Mouse (Mus musculus) midbrain, embryonic 13.5 days (tissue): ENCODE results near the gene Bgn. TPM values are rescaled to one million over a fixed set of nuclear protein-coding genes. Genes with fewer than 3 reads are reported as not detected.

Experiments used
- ATAC-seq: fragments of 200-750 bp; cut with Nextera tagmentation; 2 replicates; pipeline ENCODE4 v1.8.0; 2017; ENCODE audit warnings: mild to moderate bottlenecking, moderate TSS enrichment, moderate library complexity
- H3K27ac ChIP-seq: fragments of 300-500 bp; sonication (generic); 2 replicates; pipeline ENCODE4 v1.5.1; 2015; ENCODE audit warnings: inconsistent platforms, mild to moderate bottlenecking, moderate library complexity
- H3K27me3 ChIP-seq: fragments of 300-500 bp; sonication (generic); 2 replicates; pipeline ENCODE4 v1.6.1; 2015; ENCODE audit warnings: mild to moderate bottlenecking, inconsistent platforms
- H3K36me3 ChIP-seq: fragments of 300-500 bp; sonication (generic); 2 replicates; pipeline ENCODE4 v1.6.1; 2015; ENCODE audit warnings: mild to moderate bottlenecking, inconsistent platforms
- H3K4me1 ChIP-seq: fragments of 300-500 bp; sonication (generic); replicated peaks from 2 replicates; pipeline ENCODE4 v1.6.1; 2015; ENCODE audit warnings: inconsistent platforms
- H3K4me2 ChIP-seq: fragments of 300-500 bp; sonication (generic); replicated peaks from 2 replicates; pipeline ENCODE4 v1.6.1; 2015; ENCODE audit warnings: moderate library complexity, mild to moderate bottlenecking, inconsistent platforms
- H3K4me3 ChIP-seq: fragments of 300-500 bp; sonication (generic); replicated peaks from 2 replicates; pipeline ENCODE4 v1.5.1; 2015; ENCODE audit warnings: mild to moderate bottlenecking, inconsistent platforms
- H3K9ac ChIP-seq: fragments of 300-500 bp; sonication (generic); replicated peaks from 2 replicates; pipeline ENCODE4 v1.6.1; 2015; ENCODE audit warnings: mild to moderate bottlenecking, inconsistent platforms
- H3K9me3 ChIP-seq: fragments of 300-500 bp; sonication (generic); 2 replicates; pipeline ENCODE4 v1.6.1; 2016; ENCODE audit warnings: mild to moderate bottlenecking, inconsistent platforms
- WGBS: fragments of 180-500 bp; shearing (Covaris S2); methylation state at CpG from one replicate; pipeline ENCODE4 v1.1.7; 2015; 5-methylcytosine and 5-hydroxymethylcytosine counted together
- polyA plus RNA-seq: library from polyadenylated mRNA; unstranded; fragments of >200 nt; fragmentation: Nextera tagmentation; extraction: Ambion mirVana; gene quantifications from 2 replicates; pipeline ENCODE4 v1.2.1, GENCODE M21; 2015

Gene Bgn
- polyA plus RNA-seq, 1 experiment from 2014 or later: 21.2 TPM

- H3K27me3 ChIP-seq: no peaks in the 10 kb centered on the region
- no peak overlapping the region for H3K4me2 ChIP-seq
- H3K4me3 ChIP-seq: no peak overlapping the region
- H3K4me1 ChIP-seq: no peaks in the 10 kb centered on the region
- H3K36me3 ChIP-seq: no peaks in the 10 kb centered on the region
- H3K27ac ChIP-seq: no peak overlapping the region
- ATAC-seq: no peak
- no peak overlapping the region for H3K9ac ChIP-seq
- WGBS: 69% methylated on average over 12 of the region's 12 CpGs
- no peaks in the 10 kb centered on the region for H3K9me3 ChIP-seq
Observed at GRCm38 (mm10) chrX:73474340-73475165, 8.8 kb upstream of the Bgn start.

DNA sequence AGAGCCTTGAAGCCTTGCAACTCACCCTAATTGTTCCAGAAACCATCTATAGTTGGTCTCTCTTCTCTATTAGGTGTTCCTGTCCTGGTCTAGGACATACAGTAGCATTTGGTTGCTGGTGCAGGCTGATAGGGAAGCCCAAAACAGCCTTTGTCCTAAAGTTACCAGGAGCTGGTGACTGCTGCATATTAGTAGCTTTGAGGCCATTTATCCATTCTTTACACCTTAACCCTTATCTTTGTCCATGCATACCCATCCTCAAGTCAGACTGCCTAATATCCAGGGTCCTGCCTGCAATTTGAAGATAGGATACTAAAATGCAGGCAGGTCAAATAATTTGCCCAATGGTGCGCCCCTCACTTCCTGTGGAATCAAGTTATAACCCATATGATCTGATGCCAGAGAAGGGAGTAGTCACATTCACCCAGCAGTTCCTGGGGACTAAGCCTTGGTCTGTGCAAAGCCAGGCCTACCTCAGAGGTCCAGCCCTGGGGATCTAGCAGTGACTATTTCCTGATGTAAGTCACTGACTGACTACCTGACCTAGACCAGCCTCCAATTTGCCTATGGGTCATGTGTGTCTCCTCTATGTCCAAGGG lies 7.6 kb upstream of the Bgn start:
- Histone ChIP-seq H3K4me3 (no peak overlapping the region), H3K9ac (no peak overlapping the region), H3K4me2 (no peak overlapping the region), H3K27ac (no peak overlapping the region), H3K4me1 (no peaks in the 10 kb centered on the region), H3K36me3 (no peaks in the 10 kb centered on the region), H3K9me3 (no peaks in the 10 kb centered on the region), H3K27me3 (no peaks in the 10 kb centered on the region)
- no peak for ATAC-seq
- WGBS: 93% methylated on average over 1 of the region's 1 CpGs

- Histone ChIP-seq H3K9me3 (no peaks in the 10 kb centered on the region), H3K4me1 (no peaks in the 10 kb centered on the region), H3K4me2 (no peak overlapping the region), H3K36me3 (no peaks in the 10 kb centered on the region), H3K9ac (no peak overlapping the region), H3K27me3 (no peaks in the 10 kb centered on the region), H3K4me3 (no peak overlapping the region), H3K27ac (no peak overlapping the region)
- 73% methylated on average over 2 of the region's 2 CpGs for WGBS
- ATAC-seq: no peak
Observed at GRCm38 (mm10) chrX:73476621-73477020, 6.8 kb upstream of the Bgn start.

- Histone ChIP-seq H3K4me2 (no peak overlapping the region), H3K4me3 (no peak overlapping the region), H3K4me1 (no peaks in the 10 kb centered on the region), H3K9me3 (no peaks in the 10 kb centered on the region), H3K27me3 (no peaks in the 10 kb centered on the region), H3K36me3 (no peaks in the 10 kb centered on the region), H3K9ac (no peak overlapping the region), H3K27ac (no peak overlapping the region)
- WGBS: 80% methylated on average over 2 of the region's 2 CpGs
- ATAC-seq: no peak
Observed at GRCm38 (mm10) chrX:73477500-73477899, 5.9 kb upstream of the Bgn start.

GRCm38 (mm10) chrX:73479656-73480055 lies 3.7 kb upstream of the Bgn start:
- Histone ChIP-seq H3K9me3 (no peaks in the 10 kb centered on the region), H3K27me3 (no peaks in the 10 kb centered on the region), H3K27ac (no peak overlapping the region), H3K36me3 (no peaks in the 10 kb centered on the region), H3K4me1 (no peaks in the 10 kb centered on the region), H3K4me2 (no peak overlapping the region), H3K4me3 (no peak overlapping the region), H3K9ac (no peak overlapping the region)
- no peak for ATAC-seq

GRCm38 (mm10) chrX:73480334-73480733 lies 3.1 kb upstream of the Bgn start:
- no peaks in the 10 kb centered on the region for H3K36me3 ChIP-seq
- H3K4me2 ChIP-seq: no peak overlapping the region
- H3K9me3 ChIP-seq: no peaks in the 10 kb centered on the region
- WGBS: 52% methylated on average over 2 of the region's 2 CpGs
- H3K27ac ChIP-seq: no peak overlapping the region
- H3K9ac ChIP-seq: no peak overlapping the region
- H3K4me3 ChIP-seq: no peak overlapping the region
- H3K4me1 ChIP-seq: no peaks in the 10 kb centered on the region
- no peak for ATAC-seq
- no peaks in the 10 kb centered on the region for H3K27me3 ChIP-seq

DNA sequence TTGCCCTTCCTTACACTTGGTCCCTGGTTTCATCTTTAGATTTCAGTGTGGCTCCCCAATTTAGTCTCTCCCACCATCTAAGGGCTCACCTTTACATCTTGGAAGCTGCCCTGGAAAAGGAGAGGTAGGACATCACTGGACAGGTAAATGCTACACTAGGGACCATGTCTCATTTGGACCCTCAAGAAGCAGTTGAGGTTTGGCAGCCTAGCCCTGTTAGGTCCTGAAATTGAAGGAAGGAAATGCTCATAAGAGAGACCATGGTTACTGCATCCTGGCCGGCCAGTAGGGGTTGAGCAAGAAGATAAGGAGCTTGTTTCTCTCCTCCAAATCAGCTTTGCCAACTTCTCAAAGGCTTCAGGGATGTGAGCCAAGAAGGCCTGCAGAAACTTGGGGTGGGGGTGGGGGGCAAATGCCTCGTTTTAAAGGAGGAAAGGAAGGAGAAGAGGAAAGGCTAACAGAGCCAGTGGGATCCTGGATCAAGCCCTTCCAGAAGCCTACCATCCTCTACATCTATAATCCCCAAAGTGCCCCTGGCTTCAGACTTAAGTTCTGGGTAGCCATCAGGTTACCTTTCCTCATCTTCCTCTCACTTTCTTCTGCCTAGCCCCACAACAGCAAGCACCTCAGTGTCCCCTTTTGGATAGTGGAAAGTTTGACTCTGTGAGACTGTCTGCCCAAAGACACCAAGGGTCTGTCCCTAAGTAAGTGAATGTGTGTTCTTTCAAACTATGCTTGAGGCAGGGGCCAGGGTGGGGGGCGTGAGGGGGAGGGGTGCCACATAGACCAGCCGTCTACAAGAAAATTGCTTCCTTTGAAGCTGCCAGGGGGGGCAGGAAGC lies 539 bp upstream of the Bgn start:
- peak overlapping the region; percentile 33 for H3K4me2 ChIP-seq
- H3K27me3 ChIP-seq: no peaks in the 10 kb centered on the region
- ATAC-seq: no peak
- no peak overlapping the region for H3K27ac ChIP-seq
- H3K9ac ChIP-seq: no peak overlapping the region
- H3K9me3 ChIP-seq: no peaks in the 10 kb centered on the region
- H3K4me1 ChIP-seq: no peaks in the 10 kb centered on the region
- H3K36me3 ChIP-seq: no peaks in the 10 kb centered on the region
- H3K4me3 ChIP-seq: no peak overlapping the region
- 48% methylated on average over 4 of the region's 4 CpGs for WGBS

DNA sequence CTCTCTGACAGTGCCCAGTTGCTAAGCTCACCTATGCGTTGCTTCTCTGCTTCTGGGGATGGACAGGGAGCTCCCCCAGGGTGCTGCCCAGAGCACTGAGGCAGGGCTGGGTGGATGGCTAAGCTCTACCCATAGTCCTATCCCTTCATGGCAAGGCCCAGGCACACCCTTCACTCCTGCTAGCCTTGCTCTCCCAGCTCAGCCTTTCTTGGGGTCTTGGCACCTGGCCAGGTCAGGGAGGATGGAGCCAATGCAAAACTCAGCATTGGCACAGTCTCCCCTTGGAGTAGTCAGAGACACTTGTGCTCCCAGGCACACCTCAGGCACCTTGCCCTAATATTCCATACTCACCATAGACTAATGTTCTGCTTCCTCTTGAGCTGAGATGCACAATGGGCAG lies 674 bp downstream of the Bgn start:
- ATAC-seq: no peak
- 79% methylated on average over 1 of the region's 1 CpGs for WGBS
- no peaks in the 10 kb centered on the region for H3K9me3 ChIP-seq
- H3K9ac ChIP-seq: no peak overlapping the region
- H3K27ac ChIP-seq: no peak overlapping the region
- H3K4me3 ChIP-seq: no peak overlapping the region
- no peak overlapping the region for H3K4me2 ChIP-seq
- H3K27me3 ChIP-seq: no peaks in the 10 kb centered on the region
- no peaks in the 10 kb centered on the region for H3K36me3 ChIP-seq
- H3K4me1 ChIP-seq: no peaks in the 10 kb centered on the region

DNA sequence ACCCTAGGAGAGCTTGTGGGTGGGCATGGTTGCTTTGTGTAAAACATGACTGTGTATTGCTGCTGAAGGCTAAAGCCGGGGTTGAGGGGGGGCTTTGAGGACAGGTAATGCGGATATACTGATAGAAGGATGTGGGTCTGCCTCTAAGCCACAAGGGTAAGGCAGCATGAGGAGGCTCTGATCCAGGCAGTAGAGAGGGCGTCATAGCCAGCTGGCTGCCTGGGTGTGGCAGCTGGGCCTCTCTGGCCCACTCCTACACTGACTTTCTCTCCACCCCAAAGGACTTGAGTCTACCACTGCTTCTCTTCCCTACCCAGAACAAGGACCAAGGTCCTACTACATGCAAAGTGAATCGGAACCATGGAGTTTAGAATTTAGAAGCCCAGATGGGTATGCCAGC lies 1.5 kb downstream of the Bgn start:
- no peaks in the 10 kb centered on the region for H3K9me3 ChIP-seq
- H3K9ac ChIP-seq: no peak overlapping the region
- H3K27ac ChIP-seq: no peak overlapping the region
- no peak for ATAC-seq
- WGBS: 86% methylated on average over 4 of the region's 4 CpGs
- H3K4me3 ChIP-seq: no peak overlapping the region
- no peaks in the 10 kb centered on the region for H3K27me3 ChIP-seq
- H3K4me1 ChIP-seq: no peaks in the 10 kb centered on the region
- H3K4me2 ChIP-seq: no peak overlapping the region
- no peaks in the 10 kb centered on the region for H3K36me3 ChIP-seq

DNA sequence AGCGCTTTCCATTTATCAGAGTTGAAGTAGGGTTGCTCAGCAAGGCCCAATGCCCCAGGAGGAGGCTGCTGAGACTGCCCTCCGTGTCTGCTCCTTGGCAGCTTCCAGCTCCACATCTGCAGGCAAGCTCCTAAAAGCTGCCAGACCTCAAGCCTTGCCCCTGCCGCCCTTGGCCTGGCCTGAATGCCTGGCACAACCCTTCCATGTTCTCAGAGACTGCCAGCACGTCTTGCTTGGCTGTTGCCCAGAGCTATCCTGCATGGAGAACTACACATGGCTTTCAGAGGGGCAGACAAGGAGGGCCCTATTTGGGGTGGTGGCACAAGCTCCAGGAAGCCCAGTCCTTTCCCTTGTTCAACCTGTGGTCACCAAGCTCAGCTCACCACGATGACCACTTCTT lies 3.5 kb downstream of the Bgn start:
- H3K27me3 ChIP-seq: no peaks in the 10 kb centered on the region
- H3K9ac ChIP-seq: no peak overlapping the region
- no peak overlapping the region for H3K27ac ChIP-seq
- no peak overlapping the region for H3K4me3 ChIP-seq
- whole genome bisulfite sequencing: 67% methylated on average over 5 of the region's 5 CpGs
- H3K4me1 ChIP-seq: no peaks in the 10 kb centered on the region
- no peaks in the 10 kb centered on the region for H3K36me3 ChIP-seq
- no peak overlapping the region for H3K4me2 ChIP-seq
- no peak for ATAC-seq
- no peaks in the 10 kb centered on the region for H3K9me3 ChIP-seq

GRCm38 (mm10) chrX:73490186-73490585 lies 6.8 kb downstream of the Bgn start:
- H3K4me1 ChIP-seq: no peaks in the 10 kb centered on the region
- no peak overlapping the region for H3K4me2 ChIP-seq
- H3K9me3 ChIP-seq: no peaks in the 10 kb centered on the region
- no peaks in the 10 kb centered on the region for H3K27me3 ChIP-seq
- no peak overlapping the region for H3K27ac ChIP-seq
- no peak overlapping the region for H3K4me3 ChIP-seq
- WGBS: 83% methylated on average over 4 of the region's 4 CpGs
- H3K9ac ChIP-seq: no peak overlapping the region
- no peak for ATAC-seq
- H3K36me3 ChIP-seq: no peaks in the 10 kb centered on the region

DNA sequence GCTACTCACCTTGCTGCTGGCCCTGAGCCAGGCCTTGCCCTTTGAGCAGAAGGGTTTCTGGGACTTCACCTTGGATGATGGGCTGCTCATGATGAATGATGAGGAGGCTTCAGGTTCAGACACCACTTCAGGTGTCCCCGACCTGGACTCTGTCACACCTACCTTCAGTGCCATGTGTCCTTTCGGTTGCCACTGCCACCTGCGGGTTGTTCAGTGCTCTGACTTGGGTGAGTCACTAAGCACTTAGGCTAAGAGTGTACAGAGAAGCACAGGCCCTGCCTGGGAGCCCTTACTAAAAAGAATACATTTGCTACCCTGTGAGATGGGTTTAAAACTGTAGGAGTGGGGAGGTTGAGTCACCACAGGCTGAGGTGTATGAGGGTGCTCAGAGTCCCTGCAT lies 7.4 kb downstream of the Bgn start:
- ATAC-seq: no peak
- Histone ChIP-seq H3K4me1 (no peaks in the 10 kb centered on the region), H3K9me3 (no peaks in the 10 kb centered on the region), H3K4me2 (no peak overlapping the region), H3K27ac (no peak overlapping the region), H3K27me3 (no peaks in the 10 kb centered on the region), H3K9ac (no peak overlapping the region), H3K4me3 (no peak overlapping the region), H3K36me3 (no peaks in the 10 kb centered on the region)
- WGBS: 85% methylated on average over 3 of the region's 3 CpGs
